In genomic region chr1:183107476-183107875, GRCm38 (mm10) we compare ENCODE assay signal across 16 mouse cellular contexts.
A peak's percentile ranks its signal among the peaks of the same experiment; 100 is the strongest.
DNase-seq lines count a peak whose midpoint lies in the region; ATAC-seq lines count a peak whose summit lies in the region.
"Had no signal": no experiment of that assay in that cellular context is flagged by ENCODE, and none has a peak within 500 bp of the region (broad histone marks: within the 10 kb centered on the region; RNA-seq: fewer than 3 reads in every experiment).

No protein-coding gene starts in this region.

- no peak overlapping the region for H3K9ac ChIP-seq in midbrain, embryonic 11.5 days (ENCODE audit: low read length)
- H3K9ac ChIP-seq in midbrain, embryonic 14.5 days (replicated peaks; ENCODE audit: low read length), result no peak overlapping the region
- H3K9ac ChIP-seq in limb, embryonic 15.5 days, result no peak overlapping the region
- H3K9ac ChIP-seq: heart, embryonic 12.5 days; hindbrain, embryonic 14.5 days had no signal

- no peaks in the 10 kb centered on the region for H3K4me1 ChIP-seq in midbrain, embryonic 11.5 days (ENCODE audit: control insufficient read depth, insufficient read depth, low read length)
- no peaks in the 10 kb centered on the region for H3K4me1 ChIP-seq in midbrain, embryonic 14.5 days (ENCODE audit: control insufficient read depth, insufficient read depth, low read length)
- peaks cover 14% of the 10 kb centered on the region for H3K4me1 ChIP-seq in limb, embryonic 15.5 days

- H3K27me3 ChIP-seq in midbrain, embryonic 11.5 days (ENCODE audit: control insufficient read depth, insufficient read depth, low read length), result no peaks in the 10 kb centered on the region
- no peaks in the 10 kb centered on the region for H3K27me3 ChIP-seq in midbrain, embryonic 14.5 days (ENCODE audit: control insufficient read depth, insufficient read depth, low read length)
- no peaks in the 10 kb centered on the region for H3K27me3 ChIP-seq in limb, embryonic 15.5 days
- H3K27me3 ChIP-seq: heart, embryonic 12.5 days had no signal

- no peak overlapping the region for H3K4me2 ChIP-seq in midbrain, embryonic 11.5 days
- H3K4me2 ChIP-seq in midbrain, embryonic 14.5 days (ENCODE audit: low read length), result no peak overlapping the region
- H3K4me2 ChIP-seq in limb, embryonic 15.5 days, result no peak overlapping the region
- H3K4me2 ChIP-seq: heart, embryonic 12.5 days; hindbrain, embryonic 14.5 days had no signal

- no peak for ATAC-seq in midbrain, embryonic 11.5 days (ENCODE audit: low FRiP score)
- ATAC-seq in midbrain, embryonic 14.5 days (ENCODE audit: low FRiP score, low TSS enrichment), result no peak
- ATAC-seq in limb, embryonic 15.5 days (ENCODE audit: insufficient number of reproducible peaks, low FRiP score, low TSS enrichment, low read depth), result no peak
- ATAC-seq: forebrain, embryonic 14.5 days had no signal

- DNase-seq in midbrain, embryonic 11.5 days (ENCODE audit: low spot score, missing footprints), result peak; percentile 53
- no peak for DNase-seq in midbrain, embryonic 14.5 days
- DNase-seq in thymus, postnatal 14 days, result peak; percentile 68
- no peak for DNase-seq in adrenal gland, adult 8-10 months
- DNase-seq in frontal cortex, postnatal 25 days (ENCODE audit: low spot score in 2 of 2), result no peak
- no peak for DNase-seq in gastrocnemius, postnatal 25 days
- DNase-seq: adrenal gland, postnatal 25 days; cerebellum, adult 18-20 months; cerebellum, adult 9-11 months; cerebellum, postnatal 36 days had no signal

- H3K27ac ChIP-seq in midbrain, embryonic 11.5 days (ENCODE audit: low read depth, low read length), result no peak overlapping the region
- H3K27ac ChIP-seq in midbrain, embryonic 14.5 days (replicated peaks; ENCODE audit: low read depth, low read length), result no peak overlapping the region
- H3K27ac ChIP-seq in limb, embryonic 15.5 days, result peak overlapping the region; percentile 43; the same call in 1 of the 2 replicates
- H3K27ac ChIP-seq: embryonic facial prominence, embryonic 10.5 days; hindbrain, embryonic 10.5 days; hindbrain, embryonic 14.5 days had no signal

- H3K36me3 ChIP-seq in midbrain, embryonic 11.5 days (ENCODE audit: control insufficient read depth, insufficient read depth, low read length), result no peaks in the 10 kb centered on the region
- H3K36me3 ChIP-seq in midbrain, embryonic 14.5 days (ENCODE audit: control insufficient read depth, insufficient read depth, low read length), result no peaks in the 10 kb centered on the region
- no peaks in the 10 kb centered on the region for H3K36me3 ChIP-seq in limb, embryonic 15.5 days
- H3K36me3 ChIP-seq: heart, embryonic 12.5 days; hindbrain, embryonic 10.5 days had no signal

- WGBS in midbrain, embryonic 11.5 days, result 84% methylated on average over 2 of the region's 2 CpGs
- WGBS in midbrain, embryonic 14.5 days, result 97% methylated on average over 2 of the region's 2 CpGs
- WGBS in limb, embryonic 15.5 days, result 62% methylated on average over 2 of the region's 2 CpGs

- no peaks in the 10 kb centered on the region for H3K9me3 ChIP-seq in midbrain, embryonic 11.5 days (ENCODE audit: control insufficient read depth, low read length)
- H3K9me3 ChIP-seq in midbrain, embryonic 14.5 days (ENCODE audit: control insufficient read depth, low read length), result no peaks in the 10 kb centered on the region
- H3K9me3 ChIP-seq in limb, embryonic 15.5 days, result no peaks in the 10 kb centered on the region
- H3K9me3 ChIP-seq: embryonic facial prominence, embryonic 10.5 days; heart, embryonic 12.5 days; hindbrain, embryonic 10.5 days had no signal

- H3K4me3 ChIP-seq in midbrain, embryonic 11.5 days (ENCODE audit: low read depth, low read length), result no peak overlapping the region
- no peak overlapping the region for H3K4me3 ChIP-seq in midbrain, embryonic 14.5 days (replicated peaks; ENCODE audit: low read depth, low read length)
- H3K4me3 ChIP-seq in limb, embryonic 15.5 days, result no peak overlapping the region
- H3K4me3 ChIP-seq: embryonic facial prominence, embryonic 10.5 days; heart, embryonic 12.5 days; hindbrain, embryonic 10.5 days had no signal

Comparison
In these comparisons a context has a peak if more than half of its experiments do, and no peak if none do; other contexts are left out.
1. DNase-seq: peak in midbrain, embryonic 11.5 days (single experiment) and thymus, postnatal 14 days (single experiment); none in midbrain, embryonic 14.5 days (single experiment), adrenal gland, adult 8-10 months (single experiment), frontal cortex, postnatal 25 days (0 of 2) and gastrocnemius, postnatal 25 days (single experiment).